Mouse (Mus musculus): ENCODE data around the gene Ispd. TPM values are rescaled to one million over a fixed set of nuclear protein-coding genes. Genes with fewer than 3 reads are reported as not detected.

Gene Ispd
- polyA plus RNA-seq, 1 experiment from 2014 or later = 1.9 TPM

DNA sequence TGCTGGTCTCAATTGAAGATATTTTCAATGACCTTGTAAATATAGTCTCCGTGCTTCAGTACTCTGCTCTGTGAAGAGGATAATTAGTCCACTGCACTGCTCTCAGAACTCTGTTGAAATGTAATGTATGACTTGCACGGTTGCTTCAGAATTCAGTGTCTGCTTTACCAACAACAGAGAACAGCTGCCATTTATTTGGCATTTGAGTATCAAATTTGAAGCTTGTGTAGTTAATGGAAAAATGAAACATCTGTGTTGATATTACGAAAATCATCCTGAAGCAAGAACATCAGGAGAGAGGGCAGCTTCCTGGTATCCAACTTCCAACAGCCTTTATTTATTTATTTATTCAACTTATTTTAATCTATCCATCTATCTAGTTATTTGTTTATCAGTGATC, 337.8 kb downstream of the Ispd start:
- Histone ChIP-seq H3K4me1 (replicated peaks) (no peaks in the 10 kb centered on the region), H3K4me2 (no peak overlapping the region), H3K27me3 (no peaks in the 10 kb centered on the region), H3K9ac (no peak overlapping the region), H3K4me3 (replicated peaks) (no peak overlapping the region), H3K36me3 (replicated peaks) (no peaks in the 10 kb centered on the region), H3K9me3 (replicated peaks) (no peaks in the 10 kb centered on the region), H3K27ac (replicated peaks) (no peak overlapping the region)
- WGBS (ENCODE audit: insufficient replicate concordance) = 64% methylated on average over 3 of the region's 3 CpGs
- ATAC-seq (ENCODE audit: insufficient read depth) = no peak

DNA sequence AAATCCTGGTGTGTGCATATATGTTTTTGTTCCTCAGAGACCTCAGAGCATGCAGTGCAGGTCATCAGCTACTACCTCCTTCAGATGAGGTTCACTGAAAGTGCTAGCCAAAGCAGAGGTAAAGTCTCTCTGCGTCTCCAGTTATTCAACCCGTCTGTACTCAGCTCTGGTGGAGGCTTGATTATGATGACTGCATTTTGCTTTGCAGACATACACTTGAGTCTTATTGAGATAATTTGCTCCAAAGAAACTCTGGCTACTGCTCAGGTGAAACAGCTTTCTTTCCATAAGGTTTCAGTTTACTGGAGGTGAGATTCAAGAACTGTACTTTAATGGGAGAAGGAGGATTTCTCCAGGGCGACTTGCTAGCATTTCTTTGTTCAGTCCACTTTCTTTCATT, 339.5 kb downstream of the Ispd start:
- H3K9ac ChIP-seq = no peak overlapping the region
- no peaks in the 10 kb centered on the region for H3K4me1 ChIP-seq (replicated peaks)
- no peaks in the 10 kb centered on the region for H3K27me3 ChIP-seq
- WGBS (ENCODE audit: insufficient replicate concordance) = 60% methylated on average over 3 of the region's 3 CpGs
- H3K4me2 ChIP-seq = no peak overlapping the region
- no peaks in the 10 kb centered on the region for H3K36me3 ChIP-seq (replicated peaks)
- no peak for ATAC-seq (ENCODE audit: insufficient read depth)
- no peak overlapping the region for H3K4me3 ChIP-seq (replicated peaks)
- H3K9me3 ChIP-seq (replicated peaks) = no peaks in the 10 kb centered on the region
- no peak overlapping the region for H3K27ac ChIP-seq (replicated peaks)

DNA sequence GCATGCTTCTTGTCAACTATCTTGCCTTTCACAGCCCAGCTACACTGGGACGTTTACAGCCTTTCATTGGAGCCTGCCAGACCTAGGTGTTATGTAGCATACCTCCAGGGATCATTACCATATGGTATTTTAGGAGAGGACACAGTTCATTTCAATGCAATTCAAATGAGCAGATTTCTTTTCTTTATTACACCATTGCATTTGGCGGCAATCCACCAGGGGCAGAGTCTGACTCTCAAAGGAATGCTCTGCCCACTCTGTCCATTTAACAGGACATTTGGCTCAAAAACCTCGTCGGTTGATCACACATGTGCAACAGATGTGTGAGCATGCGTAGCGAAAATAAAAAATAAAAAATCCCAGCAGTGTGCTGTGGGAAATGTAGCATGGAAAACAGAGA, 340.0 kb downstream of the Ispd start:
- Histone ChIP-seq H3K4me2 (no peak overlapping the region), H3K9ac (no peak overlapping the region), H3K36me3 (replicated peaks) (no peaks in the 10 kb centered on the region), H3K9me3 (replicated peaks) (no peaks in the 10 kb centered on the region), H3K4me3 (replicated peaks) (no peak overlapping the region), H3K4me1 (replicated peaks) (no peaks in the 10 kb centered on the region), H3K27me3 (no peaks in the 10 kb centered on the region), H3K27ac (replicated peaks) (no peak overlapping the region)
- ATAC-seq (ENCODE audit: insufficient read depth) = no peak
- WGBS (ENCODE audit: insufficient replicate concordance) = 57% methylated on average over 6 of the region's 6 CpGs

DNA sequence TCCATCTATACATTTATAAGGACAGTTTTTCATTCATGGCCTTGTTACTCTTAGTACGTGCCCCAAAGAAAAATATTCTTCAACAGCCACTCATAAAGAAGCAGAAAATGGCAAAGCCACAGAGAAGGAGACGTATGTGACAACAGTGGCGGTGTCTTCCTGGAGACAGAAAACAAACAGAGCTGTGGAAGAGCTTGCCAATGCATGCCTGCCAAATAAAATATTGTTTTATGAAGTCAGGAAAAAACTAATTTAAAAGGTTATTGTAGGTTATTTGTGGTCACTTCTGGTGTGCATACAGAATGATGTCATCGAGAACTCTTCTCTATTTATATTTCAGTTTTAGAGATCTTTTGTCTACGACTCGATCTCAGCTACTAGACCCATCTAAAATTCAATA, 341.5 kb downstream of the Ispd start:
- no peaks in the 10 kb centered on the region for H3K4me1 ChIP-seq (replicated peaks)
- H3K4me2 ChIP-seq = no peak overlapping the region
- H3K4me3 ChIP-seq (replicated peaks) = no peak overlapping the region
- no peaks in the 10 kb centered on the region for H3K36me3 ChIP-seq (replicated peaks)
- H3K27ac ChIP-seq (replicated peaks) = no peak overlapping the region
- 61% methylated on average over 6 of the region's 6 CpGs for WGBS (ENCODE audit: insufficient replicate concordance)
- no peak for ATAC-seq (ENCODE audit: insufficient read depth)
- no peak overlapping the region for H3K9ac ChIP-seq
- H3K9me3 ChIP-seq (replicated peaks) = no peaks in the 10 kb centered on the region
- no peaks in the 10 kb centered on the region for H3K27me3 ChIP-seq

DNA sequence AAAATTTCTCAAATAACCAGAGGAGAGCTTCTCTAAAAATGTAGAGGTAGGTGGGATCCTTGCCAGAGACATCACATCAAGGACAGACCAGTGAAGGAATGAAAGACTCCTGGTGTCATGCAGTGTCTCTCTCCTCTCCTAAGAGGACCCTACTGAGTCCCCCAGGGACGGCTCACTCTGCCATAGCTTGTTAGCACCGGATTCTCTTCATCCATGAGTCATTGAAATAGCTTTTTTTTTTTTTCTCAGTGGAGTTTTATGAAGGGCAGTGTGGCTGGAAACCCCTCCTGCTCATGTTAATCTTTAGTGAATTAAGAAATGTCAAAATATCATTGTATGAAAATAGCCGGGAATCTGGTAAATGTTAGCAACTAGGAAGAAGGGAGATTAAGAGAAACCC, 342.1 kb downstream of the Ispd start:
- H3K4me1 ChIP-seq (replicated peaks) = no peaks in the 10 kb centered on the region
- ATAC-seq (ENCODE audit: insufficient read depth) = no peak
- H3K27me3 ChIP-seq = no peaks in the 10 kb centered on the region
- WGBS (ENCODE audit: insufficient replicate concordance) = 55% methylated on average over 3 of the region's 3 CpGs
- H3K36me3 ChIP-seq (replicated peaks) = no peaks in the 10 kb centered on the region
- no peak overlapping the region for H3K4me3 ChIP-seq (replicated peaks)
- no peak overlapping the region for H3K9ac ChIP-seq
- H3K4me2 ChIP-seq = no peak overlapping the region
- H3K27ac ChIP-seq (replicated peaks) = no peak overlapping the region
- H3K9me3 ChIP-seq (replicated peaks) = no peaks in the 10 kb centered on the region

DNA sequence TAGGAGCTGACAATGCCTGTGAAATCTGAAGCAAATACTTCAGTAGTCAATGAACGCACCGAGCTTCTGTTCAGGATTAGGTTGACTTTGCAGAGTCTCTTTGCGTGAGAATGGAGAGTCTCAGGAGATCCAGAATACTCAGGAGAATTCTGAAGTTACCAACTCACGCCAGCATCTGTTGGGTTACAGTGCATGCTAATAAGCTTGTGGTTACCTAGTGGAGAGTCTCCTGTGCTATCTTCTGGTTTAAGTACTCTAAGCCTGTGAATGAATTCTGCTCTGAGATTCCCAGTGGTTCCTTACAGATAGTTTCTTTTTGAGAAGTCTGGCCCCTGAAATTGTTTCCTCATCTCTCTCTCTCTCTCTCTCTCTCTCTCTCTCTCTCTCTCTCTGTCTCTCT, 343.0 kb downstream of the Ispd start:
- H3K4me2 ChIP-seq = no peak overlapping the region
- 66% methylated on average over 4 of the region's 4 CpGs for WGBS (ENCODE audit: insufficient replicate concordance)

DNA sequence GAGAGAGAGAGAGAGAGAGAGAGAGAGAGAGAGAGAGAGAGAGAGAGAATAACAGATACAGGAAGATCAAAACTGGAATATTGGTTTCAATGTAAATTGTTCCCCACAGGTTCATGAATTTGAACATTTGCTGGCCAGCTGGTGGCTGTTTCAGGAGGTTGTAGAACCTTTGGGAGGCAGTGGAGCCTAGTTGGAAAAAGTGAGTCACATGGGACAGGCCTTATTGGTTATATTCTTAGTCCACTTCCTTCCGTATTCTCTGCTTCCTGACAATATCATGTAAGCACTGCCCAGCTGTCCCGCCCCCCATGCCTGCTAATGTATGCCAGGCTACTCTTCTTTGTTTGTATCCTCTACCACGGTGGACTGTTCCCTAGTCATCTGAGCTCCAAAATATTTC, 344.0 kb downstream of the Ispd start:
- no peaks in the 10 kb centered on the region for H3K27me3 ChIP-seq
- ATAC-seq (ENCODE audit: insufficient read depth) = no peak
- no peak overlapping the region for H3K9ac ChIP-seq
- H3K4me3 ChIP-seq (replicated peaks) = no peak overlapping the region
- no peak overlapping the region for H3K4me2 ChIP-seq
- H3K9me3 ChIP-seq (replicated peaks) = no peaks in the 10 kb centered on the region
- H3K4me1 ChIP-seq (replicated peaks) = no peaks in the 10 kb centered on the region
- 71% methylated on average over 3 of the region's 3 CpGs for WGBS (ENCODE audit: insufficient replicate concordance)
- H3K27ac ChIP-seq (replicated peaks) = no peak overlapping the region
- H3K36me3 ChIP-seq (replicated peaks) = no peaks in the 10 kb centered on the region

More for the DNA sequence above, 343.0 kb downstream of the Ispd start:
- Histone ChIP-seq H3K27ac (replicated peaks) (no peak overlapping the region), H3K4me1 (replicated peaks) (no peaks in the 10 kb centered on the region), H3K36me3 (replicated peaks) (no peaks in the 10 kb centered on the region), H3K9me3 (replicated peaks) (no peaks in the 10 kb centered on the region), H3K27me3 (no peaks in the 10 kb centered on the region), H3K9ac (no peak overlapping the region), H3K4me3 (replicated peaks) (no peak overlapping the region)
- ATAC-seq (ENCODE audit: insufficient read depth) = no peak

DNA sequence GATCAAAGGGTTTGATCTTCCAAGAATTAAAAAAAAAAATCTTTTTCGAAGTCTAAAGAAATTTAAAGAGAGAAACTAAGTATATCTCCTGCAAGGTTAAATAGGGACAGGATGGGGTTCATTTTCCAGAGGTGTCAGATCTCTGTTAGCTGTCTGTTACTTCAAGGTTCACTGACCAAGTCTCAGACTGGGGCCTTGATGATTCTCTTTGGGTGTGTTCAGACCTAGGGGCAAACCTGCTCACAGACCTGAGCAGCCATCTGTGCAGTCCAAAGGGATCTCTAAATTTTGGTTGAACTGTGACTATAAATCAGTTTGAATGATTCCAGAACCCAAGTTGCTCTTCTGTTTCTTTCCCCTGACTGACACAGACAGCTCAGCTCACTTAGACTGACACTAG, 344.8 kb downstream of the Ispd start:
- no peak for ATAC-seq (ENCODE audit: insufficient read depth)
- WGBS (ENCODE audit: insufficient replicate concordance) = 43% methylated on average over 1 of the region's 1 CpGs
- Histone ChIP-seq H3K27me3 (no peaks in the 10 kb centered on the region), H3K27ac (replicated peaks) (no peak overlapping the region), H3K9me3 (replicated peaks) (no peaks in the 10 kb centered on the region), H3K4me2 (no peak overlapping the region), H3K36me3 (replicated peaks) (no peaks in the 10 kb centered on the region), H3K9ac (no peak overlapping the region), H3K4me3 (replicated peaks) (no peak overlapping the region), H3K4me1 (replicated peaks) (no peaks in the 10 kb centered on the region)

DNA sequence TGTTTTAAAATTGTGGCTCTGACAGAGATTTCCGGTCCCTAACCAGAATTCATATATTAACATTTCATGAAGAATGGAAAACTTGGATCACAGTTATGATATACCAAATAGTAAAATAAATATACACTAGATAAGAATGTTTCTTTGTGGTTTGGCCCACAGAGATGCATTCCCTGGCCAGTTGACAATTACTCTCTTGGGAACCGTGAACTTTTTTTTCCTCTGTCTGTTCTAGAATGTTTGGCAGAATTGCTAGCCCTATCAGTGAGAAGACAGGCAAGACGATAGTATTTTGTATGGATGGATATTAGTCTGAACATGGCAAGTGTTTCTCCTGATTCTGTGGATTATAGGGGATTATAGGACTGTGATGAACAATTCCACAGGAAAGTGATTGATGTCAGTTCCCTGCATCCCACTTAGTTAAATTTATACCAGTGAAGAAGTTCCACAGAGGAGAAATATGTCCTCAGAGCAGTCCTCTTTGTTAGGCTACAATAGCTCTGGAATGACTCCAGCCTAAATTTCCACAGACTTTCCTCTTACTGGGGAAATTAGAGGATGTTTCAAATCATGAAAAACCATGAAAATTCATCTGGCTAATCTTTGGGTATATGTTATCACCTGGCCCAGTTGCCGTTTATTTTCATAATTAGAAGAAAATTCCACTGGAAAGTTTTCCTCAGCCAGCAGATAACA, 352.6 kb downstream of the Ispd start:
- H3K27me3 ChIP-seq = no peaks in the 10 kb centered on the region
- H3K4me2 ChIP-seq = no peak overlapping the region
- no peak overlapping the region for H3K4me3 ChIP-seq (replicated peaks)
- no peak overlapping the region for H3K27ac ChIP-seq (replicated peaks)
- no peaks in the 10 kb centered on the region for H3K36me3 ChIP-seq (replicated peaks)
- WGBS (ENCODE audit: insufficient replicate concordance) = 55% methylated on average over 4 of the region's 4 CpGs
- no peaks in the 10 kb centered on the region for H3K4me1 ChIP-seq (replicated peaks)
- no peak overlapping the region for H3K9ac ChIP-seq
- no peak for ATAC-seq (ENCODE audit: insufficient read depth)
- H3K9me3 ChIP-seq (replicated peaks) = no peaks in the 10 kb centered on the region

Other genes with a start within 250 kb of the Ispd start
- 7.1 and 7.4 TPM in 2 replicates for gene Ankmy2, start 224.3 kb upstream of the Ispd start, polyA plus RNA-seq (2015; fragmentation: Nextera tagmentation; extraction: Ambion mirVana)
- gene Bzw2, start 223.4 kb upstream of the Ispd start, polyA plus RNA-seq (2015; fragmentation: Nextera tagmentation; extraction: Ambion mirVana) = 33.9 and 39.1 TPM in 2 replicates
- gene Lrrc72, start 128.1 kb upstream of the Ispd start, polyA plus RNA-seq (2015; fragmentation: Nextera tagmentation; extraction: Ambion mirVana) = not detected in 2 replicates
- gene Sostdc1, start 67.3 kb upstream of the Ispd start, polyA plus RNA-seq (2015; fragmentation: Nextera tagmentation; extraction: Ambion mirVana) = 0.13 and 0.23 TPM in 2 replicates
- gene D630036H23Rik, start 731 bp downstream of the Ispd start, polyA plus RNA-seq (2015; fragmentation: Nextera tagmentation; extraction: Ambion mirVana) = 0.41 TPM in 1 of 2 replicates, not detected in the other